In the genomic region with DNA sequence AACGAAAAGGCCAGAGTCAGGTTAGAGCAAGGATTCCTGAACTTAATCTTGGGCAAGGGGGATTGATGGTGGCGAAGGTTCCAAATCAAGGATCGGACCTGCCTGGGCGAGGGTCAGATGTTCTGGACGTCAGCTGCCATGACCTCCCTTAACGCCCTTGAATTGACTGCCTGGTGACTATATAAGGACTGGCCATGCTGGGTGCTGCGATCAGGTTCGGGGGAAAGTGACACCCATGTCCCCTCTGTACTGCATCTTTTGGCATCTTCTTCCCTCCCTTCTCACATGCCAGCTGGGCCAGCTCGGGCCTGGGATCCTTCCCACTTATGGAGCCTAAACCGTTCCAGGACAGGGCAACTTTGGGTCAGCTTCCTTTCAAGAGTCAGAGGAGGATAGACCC, we compare ENCODE assay signal across 8 mouse cellular contexts. TPM values are rescaled to one million over a fixed set of nuclear protein-coding genes. Genes with fewer than 3 reads are reported as not detected.
DNase-seq lines count a peak whose midpoint lies in the region; ATAC-seq and TF ChIP-seq lines count a peak whose summit lies in the region.

No protein-coding gene starts in this region.

- 4% methylated on average over 10 of the region's 10 CpGs for whole genome bisulfite sequencing in limb, embryonic 10.5 days
- WGBS in small intestine, adult 2 months: 20% methylated on average over 10 of the region's 10 CpGs

- no peak for ATAC-seq in erythroblast, adult 5-6 weeks (replicated peaks; ENCODE audit: low FRiP score, poor library complexity, severe bottlenecking)

- H3K4me1 ChIP-seq in erythroblast, embryonic 14.5 days (ENCODE audit: control insufficient read depth): peaks cover 36% of the 10 kb centered on the region
- H3K4me1 ChIP-seq in limb, embryonic 10.5 days: peaks cover 26% of the 10 kb centered on the region
- H3K4me1 ChIP-seq in small intestine, adult 2 months (ENCODE audit: control insufficient read depth, insufficient read depth, insufficient read length, low read length): peaks cover 15% of the 10 kb centered on the region

- H3K4me3 ChIP-seq in erythroblast, embryonic 14.5 days (replicated peaks): peak overlapping the region; percentile 91
- H3K4me3 ChIP-seq in limb, embryonic 10.5 days: peak overlapping the region; percentile 65
- peak overlapping the region; percentile 75 for H3K4me3 ChIP-seq in small intestine, adult 2 months (ENCODE audit: low read depth, low read length)

- no peak for TF ChIP-seq POLR2A in small intestine, adult 2 months (IDR thresholded peaks at IDR 0.05; ENCODE audit: low read depth, low read length)

- peaks cover 11% of the 10 kb centered on the region for H3K27me3 ChIP-seq in erythroblast, embryonic 14.5 days (ENCODE audit: control insufficient read depth)
- no peaks in the 10 kb centered on the region for H3K27me3 ChIP-seq in limb, embryonic 10.5 days (ENCODE audit: low read depth, poor library complexity, severe bottlenecking)
- H3K27me3 ChIP-seq in small intestine, adult 2 months (ENCODE audit: control insufficient read depth, insufficient read depth, low read length): no peaks in the 10 kb centered on the region

- peak; percentile 14 for DNase-seq in MN1 (ENCODE audit: low spot score)
- DNase-seq in gastrocnemius, postnatal 10 days: peak; percentile 51
- no peak for DNase-seq in limb, embryonic 10.5 days (ENCODE audit: low spot score)
- no peak for DNase-seq in layer of hippocampus, adult 11-12 months (ENCODE audit: low spot score)
- DNase-seq in B cell, adult 2 months: no peak

- no peaks in the 10 kb centered on the region for H3K9me3 ChIP-seq in erythroblast, embryonic 14.5 days (ENCODE audit: control insufficient read depth, low read length)
- H3K9me3 ChIP-seq in limb, embryonic 10.5 days (replicated peaks): no peaks in the 10 kb centered on the region

- no peak for TF ChIP-seq CTCF in small intestine, adult 2 months (IDR thresholded peaks at IDR 0.05; ENCODE audit: extremely low read depth, insufficient read length, insufficient replicate concordance, low read depth, low read length)

- peaks cover 22% of the 10 kb centered on the region for H3K36me3 ChIP-seq in erythroblast, embryonic 14.5 days (ENCODE audit: control insufficient read depth)
- peaks cover 23% of the 10 kb centered on the region for H3K36me3 ChIP-seq in limb, embryonic 10.5 days
- H3K36me3 ChIP-seq in small intestine, adult 2 months (ENCODE audit: control insufficient read depth, insufficient read depth, low read length): peaks cover 22% of the 10 kb centered on the region

- peak overlapping the region; percentile 87 for H3K27ac ChIP-seq in limb, embryonic 10.5 days
- no peak overlapping the region for H3K27ac ChIP-seq in small intestine, adult 2 months (ENCODE audit: insufficient read depth, low read depth, low read length)

RNA-seq across cellular contexts. Expression of a gene that starts 0.7 kb away (rescaled TPM):
- 0.06 and 0.14 TPM in 2 replicates for polyA plus RNA-seq in erythroblast, embryonic 14.5 days (2012)
- total RNA-seq in erythroblast, adult 5-6 weeks (2015; ENCODE audit: low replicate concordance): 1.7 and 2.1 TPM in 2 replicates
- 2.2 TPM in 1 of 2 replicates, not detected in the other for total RNA-seq in erythroblast, adult 5-6 weeks (2017; ENCODE audit: low replicate concordance)
- 100 to 1,000 TPM; 824 to 997 TPM for total RNA-seq in gastrocnemius, postnatal 10 days (2021)
- 7.3 and 9.6 TPM in 2 replicates for polyA plus RNA-seq in limb, embryonic 10.5 days (2016; fragmentation: Nextera tagmentation; extraction: Ambion mirVana)
- polyA plus RNA-seq in small intestine, adult 2 months (2012; rRNA removed): 11.5 and 13.7 TPM in 2 replicates

RNA-seq across cellular contexts. Expression of a gene that starts 1.6 kb away (rescaled TPM):
- 0.66 and 0.97 TPM in 2 replicates for polyA plus RNA-seq in erythroblast, embryonic 14.5 days (2012)
- total RNA-seq in erythroblast, adult 5-6 weeks (2015; ENCODE audit: low replicate concordance): 15.9 and 46.7 TPM in 2 replicates
- 21.3 and 22.9 TPM in 2 replicates for total RNA-seq in erythroblast, adult 5-6 weeks (2017; ENCODE audit: low replicate concordance)
- 100 to 1,000 TPM in 1 of 2 experiments, 10 to 100 TPM in 1; 89.9 to 102 TPM for total RNA-seq in gastrocnemius, postnatal 10 days (2021)
- 92.4 and 97.4 TPM in 2 replicates for polyA plus RNA-seq in limb, embryonic 10.5 days (2016; fragmentation: Nextera tagmentation; extraction: Ambion mirVana)
- polyA plus RNA-seq in small intestine, adult 2 months (2012; rRNA removed): 17.7 and 29.3 TPM in 2 replicates

RNA-seq across cellular contexts. Expression of a gene that starts 24.4 kb away (rescaled TPM):
- 3.0 and 3.1 TPM in 2 replicates for polyA plus RNA-seq in erythroblast, embryonic 14.5 days (2012)
- total RNA-seq in erythroblast, adult 5-6 weeks (2015; ENCODE audit: low replicate concordance): 4.2 and 4.8 TPM in 2 replicates
- total RNA-seq in erythroblast, adult 5-6 weeks (2017; ENCODE audit: low replicate concordance): 3.2 and 3.8 TPM in 2 replicates
- total RNA-seq in gastrocnemius, postnatal 10 days (2021): 1 to 10 TPM; 7.0 to 9.3 TPM
- 21.5 and 22.5 TPM in 2 replicates for polyA plus RNA-seq in limb, embryonic 10.5 days (2016; fragmentation: Nextera tagmentation; extraction: Ambion mirVana)
- 7.8 and 15.1 TPM in 2 replicates for polyA plus RNA-seq in small intestine, adult 2 months (2012; rRNA removed)

Comparison
In these comparisons a context has a peak if more than half of its experiments do, and no peak if none do; other contexts are left out.
1. DNase-seq: peak in MN1 (single experiment) and gastrocnemius, postnatal 10 days (single experiment); none in limb, embryonic 10.5 days (single experiment), layer of hippocampus, adult 11-12 months (single experiment) and B cell, adult 2 months (0 of 2).
2. Peak in every context shown above with its lines, with median percentiles within 50 percentile points of each other: H3K4me3 ChIP-seq.